Mouse (Mus musculus) thymus, postnatal 25 days (tissue): ENCODE measurements at regions not wholly inside any gene's neighbourhood (a gene's known extent, or its start where the extent isn't known, plus 50 kb on each side); places are given as distances from the start of the nearest gene placed in this dataset.

ENCODE experiments used
- DNase-seq: peaks from one replicate; pipeline ENCODE4 v3.0.0; 2022

DNA sequence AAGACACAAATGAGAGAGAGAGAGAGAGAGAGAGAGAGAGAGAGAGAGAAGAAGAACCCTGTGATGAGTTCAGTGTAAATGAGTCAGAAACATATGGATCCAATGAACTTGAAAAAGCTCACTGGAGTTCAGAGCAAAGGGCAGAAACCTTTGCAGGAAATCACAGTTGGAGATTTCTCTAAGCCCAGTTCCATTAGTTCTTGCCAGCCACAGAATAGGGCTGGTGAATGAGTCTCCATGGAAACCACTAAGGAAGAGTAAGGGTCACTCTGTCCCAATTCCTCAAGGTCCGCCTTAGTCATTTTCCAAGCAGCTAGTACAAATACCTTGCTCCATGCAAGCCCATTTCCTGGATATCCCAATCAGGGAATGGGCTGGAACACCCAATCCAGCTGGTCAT lies 93.2 kb downstream of the Snx19 start:
- no peak for DNase-seq

GRCm38 (mm10) chr9:30519231-30519630 lies 92.3 kb downstream of the Snx19 start:
- DNase-seq = no peak
